28 mouse cellular contexts compared by ENCODE assay signal in genomic region chr12:78118131-78118530, GRCm38 (mm10).
A peak's percentile ranks its signal among the peaks of the same experiment; 100 is the strongest.
DNase-seq lines count a peak whose midpoint lies in the region; ATAC-seq and TF ChIP-seq lines count a peak whose summit lies in the region.
"Had no signal": no experiment of that assay in that cellular context is flagged by ENCODE, and none has a peak within 500 bp of the region (broad histone marks: within the 10 kb centered on the region; RNA-seq: fewer than 3 reads in every experiment).

No protein-coding gene starts in this region.

- H3K4me2 ChIP-seq in intestine, embryonic 14.5 days (ENCODE audit: low read length) = no peak overlapping the region
- H3K4me2 ChIP-seq in intestine, postnatal 0 days (replicated peaks; ENCODE audit: low read depth) = no peak overlapping the region
- H3K4me2 ChIP-seq in kidney, postnatal 0 days (ENCODE audit: low read length) = no peak overlapping the region
- H3K4me2 ChIP-seq: embryonic facial prominence, embryonic 12.5 days; embryonic facial prominence, embryonic 15.5 days; heart, embryonic 13.5 days; hindbrain, embryonic 14.5 days had no signal

- no peak overlapping the region for H3K9ac ChIP-seq in intestine, embryonic 14.5 days (ENCODE audit: low read length)
- H3K9ac ChIP-seq in intestine, postnatal 0 days (ENCODE audit: low read depth, low read length) = no peak overlapping the region
- H3K9ac ChIP-seq in kidney, postnatal 0 days (ENCODE audit: low read depth, low read length) = no peak overlapping the region
- H3K9ac ChIP-seq: embryonic facial prominence, embryonic 12.5 days; embryonic facial prominence, embryonic 15.5 days; forebrain, postnatal 0 days; heart, embryonic 13.5 days; hindbrain, embryonic 14.5 days had no signal

- DNase-seq in intestine, embryonic 14.5 days (ENCODE audit: low spot score) = no peak
- no peak for DNase-seq in kidney, postnatal 0 days (ENCODE audit: low spot score)
- DNase-seq in kidney, postnatal 36 days = no peak
- peak; percentile 24 to 35 for DNase-seq in kidney, postnatal 4 days
- no peak for DNase-seq in kidney, adult 8-10 months
- no peak for DNase-seq in layer of hippocampus, postnatal 25 days (ENCODE audit: extremely low spot score in 1 of 2, low spot score in 1 of 2)
- DNase-seq: adrenal gland, adult 2 months; adrenal gland, postnatal 14 days; B cell, adult 2 months; cerebellum, adult 11 months; cerebellum, adult 2 months; cerebellum, adult 9-11 months; cerebellum, postnatal 25 days; forebrain, postnatal 0 days; gastrocnemius, adult 2 months; gastrocnemius, postnatal 14 days; heart, adult 18-20 months; heart, postnatal 14 days; heart, postnatal 4 days had no signal

- WGBS in intestine, embryonic 14.5 days = 61% methylated on average over 1 of the region's 1 CpGs
- 32% methylated on average over 1 of the region's 1 CpGs for WGBS in intestine, postnatal 0 days
- WGBS in kidney, postnatal 0 days = 58% methylated on average over 1 of the region's 1 CpGs

- no peak overlapping the region for H3K27ac ChIP-seq in intestine, embryonic 14.5 days (ENCODE audit: low read depth)
- H3K27ac ChIP-seq in intestine, postnatal 0 days (ENCODE audit: low read depth, low read length) = no peak overlapping the region
- H3K27ac ChIP-seq in kidney, postnatal 0 days = no peak overlapping the region
- H3K27ac ChIP-seq: embryonic facial prominence, embryonic 12.5 days; embryonic facial prominence, embryonic 15.5 days; gastrocnemius, adult 2 months; heart, embryonic 10.5 days; heart, embryonic 13.5 days; hindbrain, embryonic 14.5 days had no signal

- no peaks in the 10 kb centered on the region for H3K27me3 ChIP-seq in intestine, embryonic 14.5 days (replicated peaks; ENCODE audit: control insufficient read depth, insufficient read depth, low read length)
- H3K27me3 ChIP-seq in intestine, postnatal 0 days (replicated peaks; ENCODE audit: control insufficient read depth, insufficient read depth, low read length) = no peaks in the 10 kb centered on the region
- H3K27me3 ChIP-seq in kidney, postnatal 0 days (ENCODE audit: insufficient read depth, low read length) = no peaks in the 10 kb centered on the region
- H3K27me3 ChIP-seq: CH12.LX; embryonic facial prominence, embryonic 12.5 days; embryonic facial prominence, embryonic 15.5 days; heart, embryonic 13.5 days had no signal

- ATAC-seq in intestine, embryonic 14.5 days (replicated peaks; ENCODE audit: low FRiP score, low TSS enrichment, low read depth) = 0 out of 2 replicates have a peak, but pooled peaks have one; percentile 58
- no peak for ATAC-seq in intestine, postnatal 0 days
- ATAC-seq in kidney, postnatal 0 days (replicated peaks; ENCODE audit: low FRiP score, low read depth) = 0 out of 2 replicates have a peak, but pooled peaks have one; percentile 65
- ATAC-seq: forebrain, embryonic 14.5 days; forebrain, postnatal 0 days had no signal

- no peaks in the 10 kb centered on the region for H3K4me1 ChIP-seq in intestine, embryonic 14.5 days (replicated peaks; ENCODE audit: control insufficient read depth, insufficient read depth, low read length)
- no peaks in the 10 kb centered on the region for H3K4me1 ChIP-seq in intestine, postnatal 0 days (replicated peaks; ENCODE audit: control insufficient read depth, insufficient read depth, low read length)
- H3K4me1 ChIP-seq in kidney, postnatal 0 days (replicated peaks; ENCODE audit: insufficient read depth, low read length) = no peaks in the 10 kb centered on the region
- H3K4me1 ChIP-seq: embryonic facial prominence, embryonic 12.5 days; embryonic facial prominence, embryonic 15.5 days had no signal

- TF ChIP-seq CTCF in intestine, postnatal 0 days (IDR thresholded peaks at IDR 0.05; ENCODE audit: low read depth) = no peak
- no peak for TF ChIP-seq CTCF in kidney, postnatal 0 days (IDR thresholded peaks at IDR 0.05; ENCODE audit: low read depth)

- H3K36me3 ChIP-seq in intestine, embryonic 14.5 days (ENCODE audit: control insufficient read depth, insufficient read depth, low read length) = no peaks in the 10 kb centered on the region
- no peaks in the 10 kb centered on the region for H3K36me3 ChIP-seq in intestine, postnatal 0 days (ENCODE audit: control insufficient read depth, insufficient read depth)
- no peaks in the 10 kb centered on the region for H3K36me3 ChIP-seq in kidney, postnatal 0 days (ENCODE audit: insufficient read depth, low read length)
- H3K36me3 ChIP-seq: embryonic facial prominence, embryonic 12.5 days; embryonic facial prominence, embryonic 15.5 days; G1E; heart, embryonic 10.5 days; heart, embryonic 13.5 days had no signal

- no peak overlapping the region for H3K4me3 ChIP-seq in intestine, embryonic 14.5 days (ENCODE audit: low read depth, low read length)
- no peak overlapping the region for H3K4me3 ChIP-seq in intestine, postnatal 0 days (ENCODE audit: low read depth, low read length)
- no peak overlapping the region for H3K4me3 ChIP-seq in kidney, postnatal 0 days (replicated peaks; ENCODE audit: low read depth, low read length)
- H3K4me3 ChIP-seq: embryonic facial prominence, embryonic 12.5 days; embryonic facial prominence, embryonic 15.5 days; gastrocnemius, adult 2 months; heart, embryonic 10.5 days; heart, embryonic 13.5 days had no signal

- no peaks in the 10 kb centered on the region for H3K9me3 ChIP-seq in intestine, embryonic 14.5 days (ENCODE audit: control insufficient read depth, low read length)
- H3K9me3 ChIP-seq in intestine, postnatal 0 days (ENCODE audit: control insufficient read depth) = no peaks in the 10 kb centered on the region
- no peaks in the 10 kb centered on the region for H3K9me3 ChIP-seq in kidney, postnatal 0 days (replicated peaks; ENCODE audit: low read length)
- H3K9me3 ChIP-seq: embryonic facial prominence, embryonic 12.5 days; embryonic facial prominence, embryonic 15.5 days; G1E; heart, embryonic 10.5 days; heart, embryonic 13.5 days had no signal

Comparison
In these comparisons a context has a peak if more than half of its experiments do, and no peak if none do; other contexts are left out.
1. DNase-seq: peak in kidney, postnatal 4 days (2 of 2); none in intestine, embryonic 14.5 days (single experiment), kidney, postnatal 0 days (single experiment), kidney, postnatal 36 days (0 of 2), kidney, adult 8-10 months (0 of 2) and layer of hippocampus, postnatal 25 days (0 of 2).